Mouse (Mus musculus) left cerebral cortex, postnatal 14 days (tissue): ENCODE measurements at regions not wholly inside any gene's neighbourhood (a gene's known extent, or its start where the extent isn't known, plus 50 kb on each side); places are given as distances from the start of the nearest gene placed in this dataset.
"Not testable (repeated sequence)": the region's sequence is repeated elsewhere in the genome, so short reads cannot be mapped to it uniquely, and the experiment has no call there.

ENCODE experiments used
- DNase-seq, 2 experiments: peaks; one replicate each; pipeline ENCODE4 v3.0.0; 2021 to 2022; ENCODE audit warnings: low spot score in 2 of 2, mixed read lengths in 1 of 2
- intact Hi-C: fragments of 180-260 bp; cut with DNase I; formaldehyde crosslinking; loops from one replicate; pipeline ENCODE4 v1.15.1; 2025

DNA sequence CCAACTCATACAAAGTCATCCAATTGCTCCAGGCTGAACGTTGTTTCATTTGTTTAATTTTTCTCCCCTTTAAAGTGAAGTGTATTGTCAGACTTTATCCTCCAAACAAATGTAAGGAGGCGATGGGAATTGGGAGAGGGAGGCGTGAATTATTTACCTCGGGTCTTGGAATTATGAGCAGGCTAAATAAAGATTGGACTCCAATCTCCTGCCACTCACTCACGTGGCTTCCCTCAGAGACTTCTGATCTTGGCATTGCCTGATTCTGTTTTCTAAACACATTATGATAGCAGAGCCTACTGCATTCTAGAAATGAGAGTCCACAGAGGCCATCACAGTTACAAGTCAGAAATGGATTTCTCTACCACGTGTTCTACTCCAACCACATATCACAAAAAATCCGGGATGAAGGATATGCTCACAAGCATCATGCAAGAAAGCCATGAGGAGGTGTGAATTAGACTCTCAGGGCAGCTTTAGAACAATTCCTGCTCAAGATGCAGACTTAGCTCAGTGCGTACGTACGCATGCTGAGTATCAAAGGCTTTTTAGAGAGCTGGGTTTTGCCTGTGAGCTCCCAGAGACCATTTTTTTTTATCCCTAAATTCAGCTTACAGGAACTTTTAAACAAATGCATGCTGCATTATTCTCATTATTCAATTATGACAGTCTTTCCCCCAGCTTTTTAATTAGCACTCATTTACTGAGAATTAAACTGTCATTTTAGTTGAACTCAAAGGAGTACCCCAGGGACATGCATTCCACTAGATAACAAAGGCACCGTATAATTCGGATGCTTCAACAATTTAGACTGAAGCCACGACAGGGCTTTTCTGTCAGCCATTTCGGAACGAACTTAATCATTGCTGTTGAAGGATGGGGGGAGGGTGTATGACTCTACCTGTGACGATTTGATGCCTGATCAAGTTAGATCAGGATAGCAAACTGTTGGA lies 269.2 kb upstream of the Ubash3b start:
- intact Hi-C loops = no loop called here
- DNase-seq = no peak

DNA sequence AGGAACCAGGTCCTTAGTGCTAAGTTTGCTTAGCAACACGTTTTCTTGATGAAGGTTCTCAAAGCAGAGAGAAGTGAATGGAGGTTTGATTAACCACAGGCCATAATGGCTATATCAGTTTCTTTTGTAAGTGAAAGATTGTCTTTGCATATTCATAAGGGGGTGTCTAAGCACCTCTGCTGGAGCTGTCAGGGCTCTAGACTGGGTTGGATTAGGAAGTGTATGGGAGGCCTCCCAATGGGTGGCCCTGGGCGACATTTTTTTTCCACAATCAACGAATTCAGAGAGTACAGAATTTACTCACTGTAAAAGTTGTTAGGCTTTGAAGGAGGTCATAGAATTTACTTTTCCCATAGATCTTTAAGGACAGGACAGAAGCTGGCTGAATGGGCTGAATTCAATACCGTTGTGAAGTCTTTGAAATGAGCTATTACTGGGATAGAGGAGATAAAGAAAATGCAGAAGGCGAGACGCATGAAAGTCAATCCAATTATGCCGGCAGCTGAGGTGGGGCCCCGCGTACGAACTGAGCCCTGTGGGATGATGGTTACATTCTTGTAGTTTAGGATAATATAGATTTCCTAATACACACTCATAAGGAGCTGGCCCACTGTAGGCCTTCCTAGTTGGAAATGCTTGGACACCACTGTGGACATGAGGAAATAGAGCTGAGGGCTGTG lies 268.4 kb upstream of the Ubash3b start:
- no peak for DNase-seq

DNA sequence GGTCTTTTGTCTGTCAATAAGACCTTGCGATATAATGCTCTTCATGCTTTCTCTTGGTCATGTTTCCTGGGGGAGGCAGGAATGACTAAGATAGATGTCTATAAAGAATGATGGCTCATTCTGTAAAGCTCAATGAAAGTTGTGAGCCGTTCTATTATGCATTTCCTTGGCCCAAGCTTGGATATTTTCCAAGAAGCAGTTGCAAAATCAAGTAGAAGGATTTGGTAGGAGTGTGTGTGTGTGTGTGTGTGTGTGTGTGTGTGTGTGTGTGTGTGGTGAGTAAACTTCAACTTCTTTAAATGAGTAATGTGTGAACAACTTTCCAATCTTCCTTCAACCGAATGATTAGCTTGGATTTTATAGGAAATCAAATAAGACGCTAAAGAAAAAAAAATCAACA lies 267.7 kb upstream of the Ubash3b start:
- DNase-seq = no peak

More for the DNA sequence above, 268.4 kb upstream of the Ubash3b start:
- intact Hi-C loops = no loop called here

GRCm38 (mm10) chr9:41426698-41427097 lies 265.2 kb upstream of the Ubash3b start:
- intact Hi-C loops = no loop called here
- no peak for DNase-seq

More for the DNA sequence above, 267.7 kb upstream of the Ubash3b start:
- intact Hi-C loops = no loop called here

DNA sequence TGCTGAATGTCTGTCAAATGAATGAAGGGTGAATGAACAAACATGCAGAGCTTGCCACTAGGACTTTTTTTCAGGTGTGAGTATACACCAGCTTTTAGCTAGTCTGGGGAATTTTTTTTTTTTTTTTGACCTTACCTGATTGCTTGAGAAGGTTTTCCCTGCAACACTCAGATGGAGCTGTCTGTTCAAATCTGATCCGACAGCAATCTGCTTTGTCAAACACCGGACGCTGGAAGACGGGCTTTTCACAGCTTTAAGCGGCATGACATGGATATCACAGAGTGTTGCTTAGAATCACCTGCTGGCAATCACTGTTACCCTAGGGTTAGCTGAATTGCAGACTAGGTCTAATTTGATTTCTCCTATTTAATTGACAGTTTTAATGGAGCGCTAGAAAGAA lies 263.7 kb upstream of the Ubash3b start:
- intact Hi-C loops = no loop called here
- DNase-seq = no peak

- DNase-seq = peak in 1 of 2 experiments; percentile 20
- intact Hi-C loops = no loop called here
Measured at GRCm38 (mm10) chr9:41413791-41414190, 252.3 kb upstream of the Ubash3b start.

- intact Hi-C loops, DNase-seq: not testable (repeated sequence)
Measured at GRCm38 (mm10) chr9:41413091-41413490, 251.6 kb upstream of the Ubash3b start.

- intact Hi-C loops = no loop called here
Measured at GRCm38 (mm10) chr9:41412174-41412757, 250.8 kb upstream of the Ubash3b start.

GRCm38 (mm10) chr9:41408301-41408700 lies 246.8 kb upstream of the Ubash3b start:
- intact Hi-C loops = no loop called here

More at GRCm38 (mm10) chr9:41412174-41412757, 250.8 kb upstream of the Ubash3b start:
- DNase-seq = no peak

DNA sequence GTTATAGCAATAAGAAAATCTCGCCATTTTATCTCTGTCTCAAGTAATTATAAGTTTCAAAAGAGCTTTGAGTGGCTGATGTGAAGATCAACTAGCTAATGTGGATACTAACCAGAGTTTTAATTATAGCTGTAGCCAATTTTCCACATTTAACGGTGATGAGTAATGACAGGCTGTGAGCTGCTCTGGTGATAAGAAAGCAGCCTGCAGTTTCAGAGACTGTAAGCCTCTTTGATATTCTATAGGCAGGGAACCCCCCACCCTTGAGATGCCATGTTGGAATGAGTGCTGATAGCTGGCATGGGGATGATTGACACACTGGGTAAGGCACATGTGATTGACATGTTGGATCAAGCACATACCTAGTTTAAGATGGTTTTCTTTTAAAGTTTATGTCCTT lies 245.6 kb upstream of the Ubash3b start:
- intact Hi-C loops = no loop called here
- no peak for DNase-seq

More at GRCm38 (mm10) chr9:41408301-41408700, 246.8 kb upstream of the Ubash3b start:
- no peak for DNase-seq

DNA sequence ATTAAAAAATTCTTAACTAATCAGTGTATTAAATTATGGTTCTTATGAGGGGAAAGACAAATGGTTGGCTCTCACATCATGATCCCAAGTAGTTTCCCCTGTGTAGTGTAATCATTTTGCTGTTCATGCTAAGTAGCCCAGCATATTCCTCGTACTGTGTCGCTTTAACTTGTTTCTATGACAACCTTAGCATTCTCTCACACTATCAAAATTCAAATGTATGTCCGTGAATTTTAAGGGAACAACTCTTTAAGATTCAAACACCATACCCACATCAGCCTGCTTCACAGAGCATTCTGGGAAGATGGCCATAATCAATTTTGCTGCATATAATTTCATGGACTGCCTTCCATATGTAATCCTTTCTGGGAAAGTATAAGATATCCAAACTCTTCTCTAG lies 241.4 kb upstream of the Ubash3b start:
- DNase-seq = peak in 1 of 2 experiments; percentile 55
- intact Hi-C loops = no loop called here

DNA sequence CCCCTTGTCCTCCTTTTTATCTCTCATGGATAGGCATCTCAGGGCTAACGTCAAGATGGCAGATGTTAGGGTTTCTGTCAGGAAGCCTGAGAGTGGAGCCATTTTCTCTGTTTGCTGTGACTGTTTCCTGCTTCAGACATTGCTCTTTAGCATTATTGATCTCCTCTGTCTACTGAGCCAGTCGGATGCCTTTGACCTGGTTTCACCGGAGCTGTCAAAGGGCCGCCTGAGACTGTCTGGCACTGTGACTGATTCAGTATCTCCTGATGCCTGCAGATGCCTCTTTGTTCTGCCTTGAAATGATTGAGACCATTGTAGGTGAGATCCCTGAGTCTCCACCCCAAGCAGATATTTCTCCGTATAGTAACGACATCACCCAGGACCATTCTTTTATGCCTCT lies 239.5 kb upstream of the Ubash3b start:
- no peak for DNase-seq
- intact Hi-C loops = no loop called here

DNA sequence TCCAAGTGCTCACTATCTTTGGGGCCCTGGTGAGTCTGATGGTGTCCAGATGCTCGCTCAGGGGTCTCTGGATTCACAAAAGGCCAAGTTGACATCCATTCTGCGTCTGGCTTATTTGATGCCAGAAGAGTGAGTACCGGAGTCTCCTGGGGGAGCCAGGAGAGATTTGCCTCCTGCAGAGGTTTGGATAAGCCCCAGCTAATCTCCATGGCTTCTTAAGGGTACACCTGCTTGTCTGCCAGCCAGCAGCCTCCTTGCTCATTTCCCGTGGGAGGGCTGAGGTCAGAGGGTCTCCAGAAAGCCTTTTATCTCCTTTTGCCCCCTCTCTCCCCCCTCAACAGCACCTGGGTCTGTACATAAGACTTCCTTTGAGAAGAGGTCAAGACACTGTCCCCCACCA lies 234.0 kb upstream of the Ubash3b start:
- no peak for DNase-seq
- intact Hi-C loops = no loop called here

- peak; percentile 49 to 64 for DNase-seq
Measured at GRCm38 (mm10) chr9:41391591-41392320, 230.3 kb upstream of the Ubash3b start.

DNA sequence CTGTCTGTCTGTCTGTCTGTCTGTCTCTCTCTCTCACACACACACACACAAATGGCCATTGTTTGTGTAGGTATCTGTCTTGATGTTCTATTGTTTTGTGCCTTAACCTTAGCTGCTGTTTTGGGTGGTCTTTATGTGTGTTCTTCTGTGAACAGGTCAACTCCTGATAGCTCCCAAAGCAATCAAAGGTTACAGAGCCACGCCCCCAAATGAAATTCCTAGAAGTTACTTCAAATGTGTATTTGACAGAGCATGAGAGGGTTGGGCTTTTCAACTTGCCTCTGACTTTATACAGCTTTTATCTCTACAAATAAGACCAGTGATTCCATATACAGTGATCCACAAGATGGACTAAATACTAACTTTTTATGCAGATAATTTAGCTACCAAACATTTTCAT lies 217.8 kb upstream of the Ubash3b start:
- no peak for DNase-seq
- intact Hi-C loops = loop anchor here (2.0 to 5.0 kb wide), 4 partner anchors 68 to 573 kb away; no protein-coding TSS in a partner anchor

More at GRCm38 (mm10) chr9:41391591-41392320, 230.3 kb upstream of the Ubash3b start:
- intact Hi-C loops = no loop called here

DNA sequence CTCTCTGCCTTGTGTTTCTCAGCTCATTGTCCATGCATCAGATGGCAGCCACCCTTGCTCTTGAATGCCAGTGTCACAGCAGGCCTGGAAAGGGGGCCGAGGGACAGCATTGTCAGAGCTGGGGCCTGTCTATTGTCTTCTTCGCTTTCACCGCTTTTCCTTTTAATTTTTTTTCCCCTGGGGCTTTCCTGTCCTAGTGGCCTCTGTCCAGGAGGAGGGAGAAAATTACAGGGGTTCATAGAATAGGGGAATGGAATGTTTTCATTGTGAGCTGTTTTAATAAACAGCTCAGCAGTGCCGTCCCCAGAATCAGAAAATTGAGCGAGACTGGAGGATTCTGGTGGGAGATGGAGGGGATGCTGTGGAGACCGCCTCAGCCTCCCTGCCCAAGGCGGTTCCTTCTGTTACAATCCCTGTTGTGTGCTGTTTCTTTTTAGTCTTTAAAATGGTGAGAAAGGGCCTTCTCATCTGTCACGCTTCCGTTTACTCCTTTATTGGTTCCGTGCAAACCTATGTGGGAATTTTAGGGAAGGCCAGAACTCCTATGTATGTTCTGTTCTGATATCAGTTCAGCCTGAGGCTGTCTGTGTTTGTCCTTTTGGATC lies 217.2 kb upstream of the Ubash3b start:
- DNase-seq = no peak
- intact Hi-C loops = loop anchor here (2.0 to 5.0 kb wide), 4 partner anchors 68 to 574 kb away; no protein-coding TSS in a partner anchor

- DNase-seq = peak; percentile 33 to 68
- intact Hi-C loops = loop anchor here (2.0 to 5.0 kb wide), 5 partner anchors 69 to 574 kb away; no protein-coding TSS in a partner anchor
Measured at GRCm38 (mm10) chr9:41377701-41378626, 216.5 kb upstream of the Ubash3b start.
